Mouse (Mus musculus): ENCODE data around the gene Smim26. TPM values are rescaled to one million over a fixed set of nuclear protein-coding genes. Genes with fewer than 3 reads are reported as not detected.

Smim26 gene
- polyA plus RNA-seq, 1 experiment from 2014 or later: 59.0 TPM

- 0 out of 2 replicates have a peak, but pooled peaks cover 2% of the 10 kb centered on the region for H3K4me1 ChIP-seq (replicated peaks)
- no peaks in the 10 kb centered on the region for H3K9me3 ChIP-seq (replicated peaks)
- no peak overlapping the region for H3K4me3 ChIP-seq
- H3K36me3 ChIP-seq: no peaks in the 10 kb centered on the region
- no peak overlapping the region for H3K9ac ChIP-seq
- no peak for ATAC-seq (replicated peaks; ENCODE audit: insufficient number of reproducible peaks, insufficient read depth, low FRiP score, low read depth)
- no peak overlapping the region for H3K4me2 ChIP-seq
- H3K27ac ChIP-seq: no peak overlapping the region
- 79% methylated on average over 12 of the region's 12 CpGs for WGBS
- no peaks in the 10 kb centered on the region for H3K27me3 ChIP-seq
Observed at GRCm38 (mm10) chr2:144637671-144638395, 44.0 kb downstream of the Smim26 start.

- Histone ChIP-seq H3K4me3 (no peak overlapping the region), H3K27ac (no peak overlapping the region), H3K36me3 (no peaks in the 10 kb centered on the region), H3K4me2 (no peak overlapping the region), H3K9me3 (replicated peaks) (no peaks in the 10 kb centered on the region), H3K4me1 (replicated peaks) (0 out of 2 replicates have a peak, but pooled peaks cover 2% of the 10 kb centered on the region), H3K9ac (no peak overlapping the region), H3K27me3 (no peaks in the 10 kb centered on the region)
- ATAC-seq (replicated peaks; ENCODE audit: insufficient number of reproducible peaks, insufficient read depth, low FRiP score, low read depth): no peak
- 42% methylated on average over 4 of the region's 4 CpGs for WGBS
Observed at GRCm38 (mm10) chr2:144638719-144639118, 44.9 kb downstream of the Smim26 start.

- H3K4me2 ChIP-seq: no peak overlapping the region
- H3K9ac ChIP-seq: no peak overlapping the region
- no peaks in the 10 kb centered on the region for H3K9me3 ChIP-seq (replicated peaks)
- no peak overlapping the region for H3K27ac ChIP-seq
- H3K4me1 ChIP-seq (replicated peaks): 0 out of 2 replicates have a peak, but pooled peaks cover 2% of the 10 kb centered on the region
- H3K4me3 ChIP-seq: no peak overlapping the region
- H3K27me3 ChIP-seq: no peaks in the 10 kb centered on the region
- WGBS: 70% methylated on average over 7 of the region's 7 CpGs
- H3K36me3 ChIP-seq: no peaks in the 10 kb centered on the region
- ATAC-seq (replicated peaks; ENCODE audit: insufficient number of reproducible peaks, insufficient read depth, low FRiP score, low read depth): no peak
Observed at GRCm38 (mm10) chr2:144640101-144640500, 46.2 kb downstream of the Smim26 start.

- H3K4me1 ChIP-seq (replicated peaks): 0 out of 2 replicates have a peak, but pooled peaks cover 2% of the 10 kb centered on the region
- H3K27me3 ChIP-seq: no peaks in the 10 kb centered on the region
- H3K36me3 ChIP-seq: no peaks in the 10 kb centered on the region
- no peak overlapping the region for H3K9ac ChIP-seq
- H3K9me3 ChIP-seq (replicated peaks): no peaks in the 10 kb centered on the region
- WGBS: 70% methylated on average over 4 of the region's 4 CpGs
- H3K4me2 ChIP-seq: no peak overlapping the region
- no peak overlapping the region for H3K4me3 ChIP-seq
- ATAC-seq (replicated peaks; ENCODE audit: insufficient number of reproducible peaks, insufficient read depth, low FRiP score, low read depth): no peak
- H3K27ac ChIP-seq: no peak overlapping the region
Observed at GRCm38 (mm10) chr2:144641991-144642390, 48.1 kb downstream of the Smim26 start.

Small RNA genes within 50 kb of the gene (microRNA-seq; reads per million reads assigned to microRNA genes)
- gene Gm24823: not detected

Other genes with a start within 250 kb of the Smim26 start
- 24.0 and 27.6 TPM in 2 replicates for gene Kat14, start 225.1 kb upstream of the Smim26 start, polyA plus RNA-seq (2015; fragmentation: Nextera tagmentation; extraction: Ambion mirVana)
- gene Pet117, start 225.1 kb upstream of the Smim26 start, polyA plus RNA-seq (2015; fragmentation: Nextera tagmentation; extraction: Ambion mirVana): 1.7 and 3.2 TPM in 2 replicates
- gene Dzank1, start 66.6 kb upstream of the Smim26 start, polyA plus RNA-seq (2015; fragmentation: Nextera tagmentation; extraction: Ambion mirVana): 0.66 TPM in 2 replicates
- gene Polr3f, start 66.3 kb upstream of the Smim26 start, polyA plus RNA-seq (2015; fragmentation: Nextera tagmentation; extraction: Ambion mirVana): 17.6 and 17.8 TPM in 2 replicates
- gene Rbbp9, start 43.2 kb upstream of the Smim26 start, polyA plus RNA-seq (2015; fragmentation: Nextera tagmentation; extraction: Ambion mirVana): 43.2 and 48.1 TPM in 2 replicates
- gene Sec23b, start 37.8 kb upstream of the Smim26 start, polyA plus RNA-seq (2015; fragmentation: Nextera tagmentation; extraction: Ambion mirVana): 39.8 and 52.0 TPM in 2 replicates
- 26.7 and 28.4 TPM in 2 replicates for gene Dtd1, start 5.8 kb downstream of the Smim26 start, polyA plus RNA-seq (2015; fragmentation: Nextera tagmentation; extraction: Ambion mirVana)
- gene Scp2d1, start 229.6 kb downstream of the Smim26 start, polyA plus RNA-seq (2015; fragmentation: Nextera tagmentation; extraction: Ambion mirVana): not detected in 2 replicates

All from heart, embryonic 15.5 days (tissue).